Mouse (Mus musculus): Measurements from ENCODE around the gene Stk39.

DNA sequence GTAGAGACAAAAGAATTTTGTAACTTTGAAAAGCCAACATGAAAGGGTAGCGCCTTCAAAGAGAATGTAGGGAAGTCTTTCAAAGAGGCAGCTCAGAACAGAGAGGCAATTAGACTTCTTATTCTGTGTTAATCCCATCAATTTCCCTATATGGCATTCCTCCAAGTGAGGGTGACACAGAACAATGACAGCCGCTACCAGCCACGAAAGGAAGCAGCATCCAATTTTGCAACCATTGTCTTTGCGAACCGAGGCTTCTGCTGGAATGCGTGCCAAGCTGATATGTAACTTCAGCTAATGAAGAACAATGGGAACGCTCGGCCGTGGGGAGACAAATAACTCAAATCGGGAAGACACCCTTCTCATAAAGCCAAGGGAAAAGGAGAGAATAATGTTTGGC, 151.4 kb downstream of the Stk39 start:
- TF ChIP-seq CTCF (IDR thresholded peaks at IDR 0.05; ENCODE audit: borderline replicate concordance, control insufficient read depth, extremely low read depth, insufficient read depth, low read length, poor library complexity) (no peak), POLR2A (IDR thresholded peaks at IDR 0.05; ENCODE audit: control insufficient read depth, extremely low read depth, insufficient read depth, low read length, poor library complexity) (no peak)

Data from thymus, adult 2 months (tissue).